Mouse (Mus musculus): Measurements from ENCODE around the gene Pappa2. TPM values are rescaled to one million over a fixed set of nuclear protein-coding genes. Genes with fewer than 3 reads are reported as not detected.

The Pappa2 gene
- polyA plus RNA-seq, 1 experiment from 2014 or later: 2.1 TPM

DNA sequence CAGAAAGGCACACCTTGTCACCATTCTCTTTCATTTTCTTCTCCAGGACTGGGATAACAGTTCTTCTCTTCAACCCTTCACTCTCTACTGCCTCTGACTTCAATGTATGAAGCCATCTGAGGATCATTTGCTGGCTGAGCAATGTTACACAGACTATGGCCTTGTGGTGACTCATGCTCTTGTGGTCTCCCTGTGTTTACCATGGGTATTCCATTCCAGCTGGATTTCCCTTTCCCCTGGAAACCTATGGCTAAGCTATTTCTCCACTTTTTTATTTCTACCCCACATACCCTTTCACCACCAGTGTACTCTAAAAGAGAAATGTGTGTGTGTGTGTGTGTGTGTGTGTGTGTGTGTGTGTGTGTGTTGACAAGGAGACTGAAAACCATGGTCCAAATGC lies 83.0 kb downstream of the Pappa2 start:
- no peaks in the 10 kb centered on the region for H3K4me1 ChIP-seq
- no peaks in the 10 kb centered on the region for H3K36me3 ChIP-seq
- 0 out of 2 replicates have a peak, but pooled peaks have one; percentile 14 for ATAC-seq (ENCODE audit: insufficient number of reproducible peaks, low FRiP score, low TSS enrichment, low read depth)
- no peaks in the 10 kb centered on the region for H3K9me3 ChIP-seq
- no peak overlapping the region for H3K27ac ChIP-seq
- H3K4me3 ChIP-seq: no peak overlapping the region
- H3K9ac ChIP-seq: no peak overlapping the region
- no peak overlapping the region for H3K4me2 ChIP-seq
- H3K27me3 ChIP-seq: no peaks in the 10 kb centered on the region

DNA sequence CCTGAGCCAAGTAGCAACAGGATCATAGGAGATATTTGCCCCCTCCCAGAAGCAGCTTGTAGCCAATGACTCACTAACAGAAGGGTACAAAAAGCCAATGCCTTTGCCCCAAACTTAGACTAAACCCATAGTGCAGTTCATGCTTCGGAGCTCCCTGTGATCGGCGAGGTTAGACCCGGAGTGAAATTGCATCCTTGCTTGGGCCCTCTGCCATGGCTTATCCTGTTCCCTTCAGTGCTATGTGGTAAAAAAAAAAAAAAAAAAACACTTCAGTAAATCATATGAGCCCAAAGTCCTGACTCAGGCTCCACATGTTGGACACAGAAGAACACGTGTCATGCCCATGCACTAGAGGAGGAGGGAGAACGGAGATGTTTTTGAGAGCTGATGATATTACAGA lies 85.8 kb downstream of the Pappa2 start:
- no peak overlapping the region for H3K4me3 ChIP-seq
- H3K27ac ChIP-seq: no peak overlapping the region
- no peak for ATAC-seq (ENCODE audit: insufficient number of reproducible peaks, low FRiP score, low TSS enrichment, low read depth)
- no peaks in the 10 kb centered on the region for H3K4me1 ChIP-seq
- H3K4me2 ChIP-seq: no peak overlapping the region
- no peak overlapping the region for H3K9ac ChIP-seq
- 88% methylated on average over 6 of the region's 6 CpGs for WGBS
- no peaks in the 10 kb centered on the region for H3K27me3 ChIP-seq
- no peaks in the 10 kb centered on the region for H3K9me3 ChIP-seq
- H3K36me3 ChIP-seq: no peaks in the 10 kb centered on the region

- H3K9me3 ChIP-seq: no peaks in the 10 kb centered on the region
- H3K9ac ChIP-seq: no peak overlapping the region
- no peak for ATAC-seq (ENCODE audit: insufficient number of reproducible peaks, low FRiP score, low TSS enrichment, low read depth)
- H3K4me3 ChIP-seq: no peak overlapping the region
- H3K27ac ChIP-seq: no peak overlapping the region
- WGBS: 77% methylated on average over 3 of the region's 3 CpGs
- H3K27me3 ChIP-seq: no peaks in the 10 kb centered on the region
- H3K36me3 ChIP-seq: no peaks in the 10 kb centered on the region
- H3K4me2 ChIP-seq: no peak overlapping the region
- no peaks in the 10 kb centered on the region for H3K4me1 ChIP-seq
Observed at GRCm38 (mm10) chr1:158875487-158875886, 104.8 kb downstream of the Pappa2 start.

DNA sequence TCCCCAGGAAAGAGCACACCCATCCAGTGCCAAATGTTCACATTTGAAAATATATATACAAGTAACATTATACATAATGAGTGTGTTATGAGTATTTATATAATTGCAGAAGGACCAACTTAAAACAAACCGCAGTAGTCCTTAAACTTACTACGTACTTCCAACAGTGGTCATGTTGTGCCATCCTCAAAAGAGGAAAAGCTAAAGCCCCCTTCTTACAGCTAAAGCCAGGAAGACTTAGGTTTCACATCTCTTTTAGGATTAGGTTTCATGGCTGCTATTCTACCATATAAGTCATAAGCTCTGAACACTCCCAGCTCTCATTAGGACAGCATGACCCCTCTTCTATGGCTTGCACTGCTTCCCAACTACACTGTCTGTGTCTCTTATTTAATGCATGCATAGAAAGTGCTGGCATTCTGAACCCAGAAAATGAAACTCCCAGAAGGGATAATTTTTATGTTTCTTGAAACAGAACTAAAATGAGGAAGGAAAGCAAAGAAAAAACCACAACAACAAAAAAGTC lies 105.7 kb downstream of the Pappa2 start:
- Histone ChIP-seq H3K9ac (no peak overlapping the region), H3K4me2 (no peak overlapping the region), H3K4me1 (no peaks in the 10 kb centered on the region), H3K27ac (no peak overlapping the region), H3K36me3 (no peaks in the 10 kb centered on the region), H3K9me3 (no peaks in the 10 kb centered on the region), H3K4me3 (no peak overlapping the region), H3K27me3 (no peaks in the 10 kb centered on the region)
- WGBS: 93% methylated on average over 2 of the region's 2 CpGs
- no peak for ATAC-seq (ENCODE audit: insufficient number of reproducible peaks, low FRiP score, low TSS enrichment, low read depth)

DNA sequence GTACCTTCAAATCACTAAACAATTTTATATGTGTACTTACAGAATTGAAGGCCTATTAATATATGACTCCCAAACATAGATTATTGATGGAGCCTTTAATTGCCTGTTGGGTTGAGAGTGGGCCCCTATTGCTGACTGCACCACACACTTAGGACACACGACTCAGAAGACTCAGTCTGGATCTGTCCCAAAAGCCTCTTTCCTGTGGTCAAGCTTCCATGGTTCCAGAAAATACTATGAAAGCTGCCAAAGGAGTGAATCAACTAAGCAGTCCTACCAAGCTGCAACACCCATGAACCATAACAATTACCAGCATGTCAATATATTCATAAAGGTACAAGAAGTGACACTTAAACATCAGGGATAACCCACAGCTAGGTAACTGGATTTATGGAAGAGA lies 106.7 kb downstream of the Pappa2 start:
- ATAC-seq (ENCODE audit: insufficient number of reproducible peaks, low FRiP score, low TSS enrichment, low read depth): no peak
- no peaks in the 10 kb centered on the region for H3K9me3 ChIP-seq

DNA sequence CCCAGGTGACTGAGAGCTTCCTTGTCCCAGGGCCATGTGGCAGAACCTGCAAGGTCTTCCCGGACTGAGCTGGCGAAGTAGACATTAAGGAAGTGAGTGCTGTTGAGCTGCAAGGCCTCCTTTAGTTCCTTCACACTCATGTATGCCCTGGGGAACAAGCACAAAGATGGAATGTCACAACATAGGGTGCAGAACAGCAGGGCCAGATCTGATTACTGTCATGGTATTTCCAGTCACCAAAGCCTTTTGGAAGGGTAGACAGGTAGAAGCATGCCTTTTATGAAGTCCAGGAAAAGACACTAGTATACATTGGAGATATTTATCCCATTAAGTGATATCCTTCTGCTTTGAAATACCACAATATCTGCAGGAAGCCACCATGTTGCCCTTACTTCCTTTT lies 108.9 kb downstream of the Pappa2 start:
- Histone ChIP-seq H3K27me3 (no peaks in the 10 kb centered on the region), H3K27ac (no peak overlapping the region), H3K4me1 (no peaks in the 10 kb centered on the region), H3K4me3 (no peak overlapping the region), H3K9ac (no peak overlapping the region), H3K36me3 (no peaks in the 10 kb centered on the region), H3K4me2 (no peak overlapping the region), H3K9me3 (no peaks in the 10 kb centered on the region)
- no peak for ATAC-seq (ENCODE audit: insufficient number of reproducible peaks, low FRiP score, low TSS enrichment, low read depth)
- WGBS: 72% methylated on average over 2 of the region's 2 CpGs

More for the DNA sequence above, 106.7 kb downstream of the Pappa2 start:
- Histone ChIP-seq H3K36me3 (no peaks in the 10 kb centered on the region), H3K4me2 (no peak overlapping the region), H3K27ac (no peak overlapping the region), H3K9ac (no peak overlapping the region), H3K27me3 (no peaks in the 10 kb centered on the region), H3K4me3 (no peak overlapping the region), H3K4me1 (no peaks in the 10 kb centered on the region)
- 73% methylated on average over 1 of the region's 1 CpGs for WGBS

DNA sequence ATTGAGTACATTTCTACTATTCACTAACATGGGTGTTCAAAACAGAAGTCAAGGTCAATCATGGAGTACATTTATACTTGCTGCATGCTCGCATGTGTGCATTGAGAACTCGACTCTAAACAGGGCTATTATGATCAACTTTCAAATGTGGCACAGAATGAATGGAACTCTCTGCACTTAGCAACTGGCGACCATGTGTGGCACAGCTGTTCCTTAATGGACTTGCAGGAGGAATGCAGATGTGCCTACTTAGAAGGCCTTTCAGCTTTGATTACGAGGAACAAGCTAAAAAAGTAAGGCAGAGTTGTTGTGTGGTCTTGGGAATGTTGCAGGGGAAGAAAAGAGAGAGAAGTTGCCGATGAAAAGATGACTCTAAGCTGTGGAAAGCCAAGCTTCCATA lies 120.1 kb downstream of the Pappa2 start:
- WGBS: 24% methylated on average over 5 of the region's 5 CpGs
- H3K9ac ChIP-seq: no peak overlapping the region
- peaks cover 8% of the 10 kb centered on the region; the same call in 1 of the 2 replicates for H3K4me1 ChIP-seq
- no peaks in the 10 kb centered on the region for H3K9me3 ChIP-seq
- H3K4me3 ChIP-seq: no peak overlapping the region
- H3K27me3 ChIP-seq: peaks cover 7% of the 10 kb centered on the region; the same call in 1 of the 2 replicates
- H3K4me2 ChIP-seq: no peak overlapping the region
- no peak overlapping the region for H3K27ac ChIP-seq
- ATAC-seq (ENCODE audit: insufficient number of reproducible peaks, low FRiP score, low TSS enrichment, low read depth): no peak
- H3K36me3 ChIP-seq: no peaks in the 10 kb centered on the region

DNA sequence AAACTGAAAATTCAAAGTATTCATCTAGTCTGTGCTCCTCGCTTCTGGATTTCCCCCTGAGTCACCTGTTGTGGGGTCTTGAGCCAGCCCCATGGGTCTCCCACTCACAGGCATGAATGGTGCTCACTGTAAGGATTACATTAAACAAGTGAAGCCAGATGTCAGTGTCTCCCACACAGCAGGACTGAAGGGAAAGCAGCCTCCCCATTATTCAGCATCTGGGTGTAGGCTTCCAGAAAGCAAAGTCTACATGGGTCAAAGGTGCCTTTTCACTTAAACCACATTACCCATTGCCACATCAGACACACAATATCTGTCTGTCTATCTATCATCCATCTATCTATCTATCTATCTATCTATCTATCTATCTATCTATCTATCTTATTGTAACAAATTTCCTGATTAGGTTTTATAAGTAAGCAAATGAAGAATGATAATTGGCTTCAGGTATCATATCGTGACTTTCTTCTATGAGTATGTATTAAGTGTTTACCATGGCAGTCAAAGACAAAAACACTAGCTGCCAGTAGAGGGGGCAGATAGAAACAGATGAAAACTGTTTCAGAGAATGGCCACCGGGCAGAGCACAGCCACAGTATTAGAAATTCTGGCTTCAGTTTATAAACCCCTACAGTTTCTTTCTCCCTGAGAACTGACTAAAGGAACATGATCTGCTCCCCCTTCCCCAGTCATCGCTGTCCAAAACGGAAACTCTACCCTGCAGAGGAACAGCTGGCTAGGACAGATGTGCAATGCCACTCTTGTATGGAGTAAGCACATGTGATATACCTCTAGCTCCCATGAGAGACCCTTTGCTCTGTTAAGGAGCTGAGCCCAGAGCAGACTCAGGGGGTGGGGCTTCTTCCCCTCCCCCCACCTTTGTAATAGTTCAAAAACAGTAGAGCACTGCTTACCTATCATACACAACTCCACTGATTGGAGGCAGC lies 126.1 kb downstream of the Pappa2 start:
- H3K36me3 ChIP-seq: no peaks in the 10 kb centered on the region
- no peaks in the 10 kb centered on the region for H3K9me3 ChIP-seq
- H3K9ac ChIP-seq: no peak overlapping the region
- H3K4me1 ChIP-seq: peaks cover 15% of the 10 kb centered on the region
- H3K4me2 ChIP-seq: no peak overlapping the region
- WGBS: 46% methylated on average over 5 of the region's 5 CpGs
- no peak overlapping the region for H3K4me3 ChIP-seq
- ATAC-seq (ENCODE audit: insufficient number of reproducible peaks, low FRiP score, low TSS enrichment, low read depth): no peak
- no peaks in the 10 kb centered on the region for H3K27me3 ChIP-seq
- H3K27ac ChIP-seq: no peak overlapping the region

GRCm38 (mm10) chr1:158852836-158853567 lies 127.3 kb downstream of the Pappa2 start:
- Histone ChIP-seq H3K27ac (no peak overlapping the region), H3K4me3 (no peak overlapping the region), H3K9ac (no peak overlapping the region), H3K27me3 (no peaks in the 10 kb centered on the region), H3K36me3 (no peaks in the 10 kb centered on the region), H3K9me3 (no peaks in the 10 kb centered on the region), H3K4me1 (peaks cover 15% of the 10 kb centered on the region), H3K4me2 (no peak overlapping the region)
- ATAC-seq (ENCODE audit: insufficient number of reproducible peaks, low FRiP score, low TSS enrichment, low read depth): no peak
- WGBS: 57% methylated on average over 14 of the region's 14 CpGs

DNA sequence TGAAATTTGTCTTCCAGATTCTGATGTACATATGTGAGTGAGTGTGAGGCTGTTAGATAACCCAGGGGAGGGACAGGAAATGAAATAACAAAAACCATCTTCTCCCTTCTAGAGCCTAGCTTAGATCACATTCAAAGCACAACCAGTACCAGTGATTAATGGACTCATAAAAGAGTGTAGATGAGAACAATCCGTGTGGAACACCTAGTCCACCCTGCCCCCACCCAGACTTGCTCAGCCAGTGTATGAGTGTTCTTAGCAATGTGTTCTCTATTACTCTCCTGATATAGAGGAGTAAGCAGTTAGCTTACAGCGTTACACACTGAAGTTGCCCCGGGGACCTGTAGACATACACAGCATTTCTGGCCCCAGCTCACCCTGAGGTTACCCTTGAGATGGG lies 129.8 kb downstream of the Pappa2 start:
- Histone ChIP-seq H3K27me3 (no peaks in the 10 kb centered on the region), H3K4me2 (no peak overlapping the region), H3K9ac (no peak overlapping the region), H3K27ac (no peak overlapping the region), H3K9me3 (no peaks in the 10 kb centered on the region), H3K4me1 (peaks cover 15% of the 10 kb centered on the region), H3K4me3 (no peak overlapping the region), H3K36me3 (no peaks in the 10 kb centered on the region)
- WGBS: 22% methylated on average over 3 of the region's 3 CpGs
- no peak for ATAC-seq (ENCODE audit: insufficient number of reproducible peaks, low FRiP score, low TSS enrichment, low read depth)

DNA sequence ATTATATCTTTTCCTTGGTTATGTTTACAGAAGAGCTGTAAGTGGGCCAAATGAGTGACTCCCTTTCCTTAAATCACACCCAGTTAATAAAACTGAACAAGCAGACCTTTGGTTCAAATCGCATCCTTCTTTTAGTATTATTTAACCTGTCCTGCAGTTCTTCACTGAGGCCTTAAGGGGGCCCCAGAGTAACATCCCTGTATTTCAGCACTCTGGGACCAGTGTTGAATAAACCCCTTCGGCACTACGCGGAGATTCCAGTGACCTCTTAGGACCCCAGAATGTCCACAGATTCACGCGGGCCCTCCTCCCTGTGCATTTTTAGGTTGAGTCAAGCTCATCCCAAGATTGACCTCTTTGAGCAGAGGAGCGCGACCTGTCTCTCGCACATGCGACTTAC lies 135.7 kb downstream of the Pappa2 start:
- WGBS: 68% methylated on average over 10 of the region's 10 CpGs
- Histone ChIP-seq H3K4me2 (no peak overlapping the region), H3K9me3 (no peaks in the 10 kb centered on the region), H3K27ac (no peak overlapping the region), H3K4me3 (no peak overlapping the region), H3K4me1 (no peaks in the 10 kb centered on the region), H3K27me3 (no peaks in the 10 kb centered on the region), H3K36me3 (no peaks in the 10 kb centered on the region), H3K9ac (no peak overlapping the region)
- no peak for ATAC-seq (ENCODE audit: insufficient number of reproducible peaks, low FRiP score, low TSS enrichment, low read depth)

DNA sequence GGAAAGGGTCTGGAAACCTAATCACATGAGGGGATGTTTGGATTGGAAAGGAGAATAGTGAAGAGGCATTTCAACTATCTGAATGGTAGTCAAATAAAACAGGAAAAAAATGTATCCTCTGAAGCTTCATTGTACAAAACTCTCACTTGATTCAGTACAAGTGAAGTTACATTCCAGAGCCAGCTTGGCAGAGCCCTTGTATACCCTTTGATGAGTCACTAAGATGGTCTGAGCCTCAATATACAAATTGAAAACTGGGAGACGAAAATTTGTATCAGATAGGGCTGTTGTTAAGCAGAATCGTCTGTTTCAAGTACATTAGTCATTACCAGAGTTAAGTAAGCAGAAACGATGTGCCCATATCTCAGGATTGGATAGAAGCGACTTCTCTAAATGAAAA lies 143.1 kb downstream of the Pappa2 start:
- Histone ChIP-seq H3K9ac (no peak overlapping the region), H3K36me3 (no peaks in the 10 kb centered on the region), H3K4me3 (no peak overlapping the region), H3K27me3 (no peaks in the 10 kb centered on the region), H3K4me1 (no peaks in the 10 kb centered on the region), H3K27ac (no peak overlapping the region), H3K9me3 (no peaks in the 10 kb centered on the region), H3K4me2 (no peak overlapping the region)
- 70% methylated on average over 4 of the region's 4 CpGs for WGBS
- no peak for ATAC-seq (ENCODE audit: insufficient number of reproducible peaks, low FRiP score, low TSS enrichment, low read depth)
